Mouse (Mus musculus) right cerebral cortex, postnatal 36 days (tissue): ENCODE data around the gene Cmtr2.

Experiments used
- DNase-seq, 2 experiments: peaks; one replicate each; pipeline ENCODE4 v3.0.0; 2022; ENCODE audit warnings: low spot score in 2 of 2, mixed read lengths in 1 of 2

Gene Cmtr2

GRCm38 (mm10) chr8:110215365-110215764, at the start of gene Cmtr2:
Gene Cmtr2 (plus strand): TSS chr8:110215665.
- no peak for DNase-seq

- DNase-seq = no peak
These were observed 49.2 kb upstream of the Cmtr2 start for GRCm38 (mm10) chr8:110166270-110166669.

GRCm38 (mm10) chr8:110168046-110168445, 47.4 kb upstream of the Cmtr2 start, which contains the start of gene Calb2:
Gene Calb2 (minus strand): TSS chr8:110168210.
- DNase-seq = peak; percentile 32 to 55

GRCm38 (mm10) chr8:110172161-110172560, 43.3 kb upstream of the Cmtr2 start:
- no peak for DNase-seq

GRCm38 (mm10) chr8:110174826-110175225, 40.6 kb upstream of the Cmtr2 start:
- DNase-seq = no peak

GRCm38 (mm10) chr8:110177359-110178155, 37.9 kb upstream of the Cmtr2 start:
- DNase-seq = peak in 1 of 2 experiments; percentile 10

- DNase-seq = no peak
These were observed 32.6 kb upstream of the Cmtr2 start for GRCm38 (mm10) chr8:110182735-110183367.

GRCm38 (mm10) chr8:110183748-110184147, 31.7 kb upstream of the Cmtr2 start:
- no peak for DNase-seq

GRCm38 (mm10) chr8:110185538-110185937, 29.9 kb upstream of the Cmtr2 start:
- DNase-seq = no peak

- DNase-seq = peak in 1 of 2 experiments; percentile 11
These were observed 26.3 kb upstream of the Cmtr2 start for GRCm38 (mm10) chr8:110188961-110189750.

GRCm38 (mm10) chr8:110196678-110197077, 18.8 kb upstream of the Cmtr2 start:
- DNase-seq = no peak

- no peak for DNase-seq
These were observed 13.7 kb upstream of the Cmtr2 start for GRCm38 (mm10) chr8:110201806-110202205.

- DNase-seq = no peak
These were observed 788 bp downstream of the Cmtr2 start for GRCm38 (mm10) chr8:110216253-110216652.

- DNase-seq = peak in 1 of 2 experiments; percentile 10
These were observed 1.7 kb downstream of the Cmtr2 start for GRCm38 (mm10) chr8:110217198-110217597.

- DNase-seq = peak; percentile 100
These were observed 2.2 kb downstream of the Cmtr2 start for GRCm38 (mm10) chr8:110217681-110218131.

GRCm38 (mm10) chr8:110218511-110218910, 3.0 kb downstream of the Cmtr2 start:
- no peak for DNase-seq

- no peak for DNase-seq
These were observed 5.5 kb downstream of the Cmtr2 start for GRCm38 (mm10) chr8:110220936-110221335.

- DNase-seq = no peak
These were observed 15.3 kb downstream of the Cmtr2 start for GRCm38 (mm10) chr8:110230803-110231202.

- no peak for DNase-seq
These were observed 27.1 kb downstream of the Cmtr2 start for GRCm38 (mm10) chr8:110242278-110243177.

GRCm38 (mm10) chr8:110244566-110244965, 29.1 kb downstream of the Cmtr2 start:
- DNase-seq = no peak

- no peak for DNase-seq
These were observed 31.8 kb downstream of the Cmtr2 start for GRCm38 (mm10) chr8:110247238-110247637.
